Mouse (Mus musculus): ENCODE results near the gene Yeats2. TPM values are rescaled to one million over a fixed set of nuclear protein-coding genes. Genes with fewer than 3 reads are reported as not detected.
A peak's percentile ranks its signal among the peaks of the same experiment; 100 is the strongest.

Yeats2 gene
- polyA plus RNA-seq, 1 experiment from 2014 or later, result 18.1 TPM

GRCm38 (mm10) chr16:20196962-20197361 is 56.1 kb downstream of the Yeats2 start:
- Histone ChIP-seq H3K9me3 (replicated peaks) (no peaks in the 10 kb centered on the region), H3K4me2 (no peak overlapping the region), H3K27ac (replicated peaks) (no peak overlapping the region), H3K36me3 (peaks cover 70% of the 10 kb centered on the region), H3K4me3 (replicated peaks) (no peak overlapping the region), H3K27me3 (replicated peaks) (no peaks in the 10 kb centered on the region), H3K4me1 (no peaks in the 10 kb centered on the region), H3K9ac (replicated peaks) (no peak overlapping the region)
- ATAC-seq (ENCODE audit: low FRiP score), result no peak
- 94% methylated on average over 5 of the region's 5 CpGs for WGBS

- H3K27ac ChIP-seq (replicated peaks), result no peak overlapping the region
- whole genome bisulfite sequencing, result 94% methylated on average over 5 of the region's 5 CpGs
- ATAC-seq (ENCODE audit: low FRiP score), result no peak
- H3K4me1 ChIP-seq, result no peaks in the 10 kb centered on the region
- H3K27me3 ChIP-seq (replicated peaks), result no peaks in the 10 kb centered on the region
- peaks cover 64% of the 10 kb centered on the region for H3K36me3 ChIP-seq
- H3K9me3 ChIP-seq (replicated peaks), result no peaks in the 10 kb centered on the region
- H3K9ac ChIP-seq (replicated peaks), result no peak overlapping the region
- H3K4me2 ChIP-seq, result no peak overlapping the region
- no peak overlapping the region for H3K4me3 ChIP-seq (replicated peaks)
Measured at GRCm38 (mm10) chr16:20199501-20200201, 58.8 kb downstream of the Yeats2 start.

GRCm38 (mm10) chr16:20213591-20214226 is 72.8 kb downstream of the Yeats2 start:
- no peak overlapping the region for H3K4me3 ChIP-seq (replicated peaks)
- H3K4me1 ChIP-seq, result no peaks in the 10 kb centered on the region
- peaks cover 85% of the 10 kb centered on the region for H3K36me3 ChIP-seq
- no peaks in the 10 kb centered on the region for H3K27me3 ChIP-seq (replicated peaks)
- H3K9me3 ChIP-seq (replicated peaks), result no peaks in the 10 kb centered on the region
- H3K9ac ChIP-seq (replicated peaks), result no peak overlapping the region
- H3K4me2 ChIP-seq, result no peak overlapping the region
- ATAC-seq (ENCODE audit: low FRiP score), result no peak
- H3K27ac ChIP-seq (replicated peaks), result no peak overlapping the region
- WGBS, result 90% methylated on average over 3 of the region's 3 CpGs

GRCm38 (mm10) chr16:20222726-20223125 is 81.9 kb downstream of the Yeats2 start:
- Histone ChIP-seq H3K4me3 (replicated peaks) (no peak overlapping the region), H3K4me2 (no peak overlapping the region), H3K27ac (replicated peaks) (no peak overlapping the region), H3K27me3 (replicated peaks) (no peaks in the 10 kb centered on the region), H3K4me1 (no peaks in the 10 kb centered on the region), H3K36me3 (peaks cover 73% of the 10 kb centered on the region), H3K9ac (replicated peaks) (no peak overlapping the region), H3K9me3 (replicated peaks) (no peaks in the 10 kb centered on the region)
- ATAC-seq (ENCODE audit: low FRiP score), result no peak
- over 99% methylated on average over 6 of the region's 6 CpGs for WGBS

- ATAC-seq (ENCODE audit: low FRiP score), result no peak
- H3K27ac ChIP-seq (replicated peaks), result no peak overlapping the region
- no peaks in the 10 kb centered on the region for H3K9me3 ChIP-seq (replicated peaks)
- no peaks in the 10 kb centered on the region for H3K4me1 ChIP-seq
- no peak overlapping the region for H3K4me3 ChIP-seq (replicated peaks)
- H3K27me3 ChIP-seq (replicated peaks), result no peaks in the 10 kb centered on the region
- no peak overlapping the region for H3K9ac ChIP-seq (replicated peaks)
- WGBS, result 94% methylated on average over 4 of the region's 4 CpGs
- no peak overlapping the region for H3K4me2 ChIP-seq
- peaks cover 67% of the 10 kb centered on the region for H3K36me3 ChIP-seq
Measured at GRCm38 (mm10) chr16:20226676-20227075, 85.8 kb downstream of the Yeats2 start.

- H3K27me3 ChIP-seq (replicated peaks), result no peaks in the 10 kb centered on the region
- no peak overlapping the region for H3K4me3 ChIP-seq (replicated peaks)
- 84% methylated on average over 6 of the region's 6 CpGs for WGBS
- H3K27ac ChIP-seq (replicated peaks), result no peak overlapping the region
- no peak overlapping the region for H3K4me2 ChIP-seq
- H3K9ac ChIP-seq (replicated peaks), result no peak overlapping the region
- ATAC-seq (ENCODE audit: low FRiP score), result no peak
- H3K9me3 ChIP-seq (replicated peaks), result no peaks in the 10 kb centered on the region
- H3K4me1 ChIP-seq, result no peaks in the 10 kb centered on the region
- peaks cover 63% of the 10 kb centered on the region for H3K36me3 ChIP-seq
Measured at GRCm38 (mm10) chr16:20227504-20227903, 86.6 kb downstream of the Yeats2 start.

GRCm38 (mm10) chr16:20228167-20228566 is 87.3 kb downstream of the Yeats2 start:
- Histone ChIP-seq H3K27ac (replicated peaks) (no peak overlapping the region), H3K9ac (replicated peaks) (no peak overlapping the region), H3K27me3 (replicated peaks) (no peaks in the 10 kb centered on the region), H3K4me1 (no peaks in the 10 kb centered on the region), H3K4me3 (replicated peaks) (no peak overlapping the region), H3K9me3 (replicated peaks) (no peaks in the 10 kb centered on the region), H3K36me3 (peaks cover 61% of the 10 kb centered on the region), H3K4me2 (no peak overlapping the region)
- 94% methylated on average over 5 of the region's 5 CpGs for WGBS
- ATAC-seq (ENCODE audit: low FRiP score), result no peak

- Histone ChIP-seq H3K27me3 (replicated peaks) (no peaks in the 10 kb centered on the region), H3K36me3 (peaks cover 42% of the 10 kb centered on the region), H3K4me1 (0 out of 2 replicates have a peak, but pooled peaks cover 4% of the 10 kb centered on the region), H3K9me3 (replicated peaks) (no peaks in the 10 kb centered on the region), H3K9ac (replicated peaks) (no peak overlapping the region), H3K4me2 (no peak overlapping the region), H3K4me3 (replicated peaks) (no peak overlapping the region), H3K27ac (replicated peaks) (no peak overlapping the region)
- no peak for ATAC-seq (ENCODE audit: low FRiP score)
- 59% methylated on average over 4 of the region's 4 CpGs for whole genome bisulfite sequencing
Measured at GRCm38 (mm10) chr16:20234406-20234805, 93.5 kb downstream of the Yeats2 start.

- H3K27ac ChIP-seq (replicated peaks), result peak overlapping the region; percentile 3; the same call in 1 of the 2 replicates
- no peak for ATAC-seq (ENCODE audit: low FRiP score)
Measured at GRCm38 (mm10) chr16:20237426-20237825, 96.6 kb downstream of the Yeats2 start.

GRCm38 (mm10) chr16:20238646-20239045 is 97.8 kb downstream of the Yeats2 start:
- no peaks in the 10 kb centered on the region for H3K27me3 ChIP-seq (replicated peaks)
- peaks cover 20% of the 10 kb centered on the region for H3K4me1 ChIP-seq
- H3K27ac ChIP-seq (replicated peaks), result no peak overlapping the region
- 92% methylated on average over 4 of the region's 4 CpGs for WGBS
- no peak overlapping the region for H3K4me3 ChIP-seq (replicated peaks)
- peaks cover 15% of the 10 kb centered on the region for H3K36me3 ChIP-seq
- no peak overlapping the region for H3K4me2 ChIP-seq
- no peak for ATAC-seq (ENCODE audit: low FRiP score)
- no peak overlapping the region for H3K9ac ChIP-seq (replicated peaks)
- H3K9me3 ChIP-seq (replicated peaks), result no peaks in the 10 kb centered on the region

More at GRCm38 (mm10) chr16:20237426-20237825, 96.6 kb downstream of the Yeats2 start:
- Histone ChIP-seq H3K36me3 (peaks cover 22% of the 10 kb centered on the region), H3K9me3 (replicated peaks) (no peaks in the 10 kb centered on the region), H3K4me1 (peaks cover 20% of the 10 kb centered on the region), H3K4me2 (no peak overlapping the region), H3K4me3 (replicated peaks) (no peak overlapping the region), H3K9ac (replicated peaks) (no peak overlapping the region), H3K27me3 (replicated peaks) (no peaks in the 10 kb centered on the region)
- 49% methylated on average over 4 of the region's 4 CpGs for WGBS

- peak within 1 kb of the TSS; percentile 82 for H3K9ac ChIP-seq (replicated peaks)
- ATAC-seq (ENCODE audit: low FRiP score), result peak; percentile 89
- peak within 1 kb of the TSS; percentile 78 for H3K4me2 ChIP-seq
- peak within 1 kb of the TSS; percentile 86 for H3K27ac ChIP-seq (replicated peaks)
- peaks cover 20% of the 10 kb centered on the region for H3K4me1 ChIP-seq
- peaks cover 4% of the 10 kb centered on the region; the same call in 1 of the 2 replicates for H3K36me3 ChIP-seq
- peak within 1 kb of the TSS; percentile 73 for H3K4me3 ChIP-seq (replicated peaks)
- under 1% methylated on average over 89 of the region's 90 CpGs for WGBS
- H3K9me3 ChIP-seq (replicated peaks), result no peaks in the 10 kb centered on the region
- no peaks in the 10 kb centered on the region for H3K27me3 ChIP-seq (replicated peaks)
Measured at GRCm38 (mm10) chr16:20240468-20241414, 99.9 kb downstream of the Yeats2 start, which contains the start of gene Map6d1. Gene Map6d1 (minus strand): TSS chr16:20241358.

All from neural tube, embryonic 15.5 days (tissue).